Mouse (Mus musculus) splenic B cell, adult 2 months (primary cell): ENCODE results near the gene Vmn2r42.
"Not testable (repeated sequence)": the region's sequence is repeated elsewhere in the genome, so short reads cannot be mapped to it uniquely, and the experiment has no call there.

ENCODE experiments used
- DNase-seq: peaks from one replicate; pipeline ENCODE4 v3.0.0-alpha.2; 2011; ENCODE audit warnings: low read depth, low spot score
- H3K27me3 ChIP-seq: 2 replicates; pipeline ENCODE4 v1.6.1; 2012; ENCODE audit warnings: mild to moderate bottlenecking, low read length, moderate library complexity, mixed read lengths; ENCODE audit not compliant: control insufficient read depth, poor library complexity, insufficient read depth, severe bottlenecking
- H3K36me3 ChIP-seq: 2 replicates; pipeline ENCODE4 v1.6.1; 2012; ENCODE audit warnings: mild to moderate bottlenecking, low read length, moderate library complexity, mixed read lengths; ENCODE audit not compliant: control insufficient read depth, poor library complexity, insufficient read depth, severe bottlenecking

Gene Vmn2r42

DNA sequence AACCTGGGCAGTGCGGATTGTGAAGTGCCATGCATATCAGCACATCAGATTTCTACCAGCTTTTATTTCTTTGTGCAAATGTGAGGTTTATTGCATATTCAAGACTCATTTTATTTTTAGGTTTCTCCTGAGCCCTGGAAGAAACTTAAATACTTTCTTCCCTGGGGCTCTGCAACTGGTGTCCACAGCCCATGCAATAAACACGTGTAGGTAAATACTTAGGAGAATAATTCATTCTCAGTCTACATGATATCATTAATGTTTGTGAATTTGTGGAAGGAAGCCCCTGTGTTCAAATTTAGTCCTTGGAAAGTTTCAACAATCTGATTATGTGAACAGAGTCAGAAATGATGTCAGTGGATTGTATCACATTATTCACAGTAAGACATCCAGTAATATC is at the start of gene Vmn2r42:
Gene Vmn2r42 (minus strand): TSS at position 101 of the 400 bp plus-strand sequence.
- not testable (repeated sequence) for H3K36me3 ChIP-seq, H3K27me3 ChIP-seq, DNase-seq

DNA sequence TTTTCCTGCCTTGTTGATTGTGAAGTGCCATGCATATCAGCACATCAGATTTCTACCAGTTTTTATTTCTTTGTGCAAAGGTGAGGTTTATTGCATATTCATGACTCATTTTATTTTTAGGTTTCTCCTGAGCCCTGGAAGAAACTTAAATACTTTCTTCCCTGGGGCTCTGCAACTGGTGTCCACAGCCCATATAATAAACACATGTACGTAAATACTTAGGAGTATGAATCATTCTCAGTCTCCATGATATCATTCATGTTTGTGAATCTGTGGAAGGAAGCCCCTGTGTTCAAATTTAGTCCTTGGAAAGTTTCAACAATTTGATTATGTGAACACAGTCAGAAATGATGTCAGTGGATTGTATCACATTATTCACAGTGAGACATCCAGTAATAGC is 38.6 kb downstream of the Vmn2r42 start, which contains the start of gene Vmn2r41:
Gene Vmn2r41 (minus strand): TSS at position 101 of the 400 bp plus-strand sequence.
- H3K36me3 ChIP-seq, H3K27me3 ChIP-seq, DNase-seq: not testable (repeated sequence)
